Mouse (Mus musculus) bone marrow macrophage, adult 2 months (primary cell): Measurements from ENCODE around the gene Nat8l.

Experiments used
- CTCF ChIP-seq: IDR thresholded peaks from 2 replicates; pipeline ENCODE4 v1.5.1; 2012; ENCODE audit warnings: low read depth, mild to moderate bottlenecking, low read length, moderate library complexity
- POLR2A ChIP-seq: IDR thresholded peaks from 2 replicates; pipeline ENCODE4 v1.6.1; 2012; ENCODE audit warnings: mild to moderate bottlenecking, low read depth, low read length, borderline replicate concordance

DNA sequence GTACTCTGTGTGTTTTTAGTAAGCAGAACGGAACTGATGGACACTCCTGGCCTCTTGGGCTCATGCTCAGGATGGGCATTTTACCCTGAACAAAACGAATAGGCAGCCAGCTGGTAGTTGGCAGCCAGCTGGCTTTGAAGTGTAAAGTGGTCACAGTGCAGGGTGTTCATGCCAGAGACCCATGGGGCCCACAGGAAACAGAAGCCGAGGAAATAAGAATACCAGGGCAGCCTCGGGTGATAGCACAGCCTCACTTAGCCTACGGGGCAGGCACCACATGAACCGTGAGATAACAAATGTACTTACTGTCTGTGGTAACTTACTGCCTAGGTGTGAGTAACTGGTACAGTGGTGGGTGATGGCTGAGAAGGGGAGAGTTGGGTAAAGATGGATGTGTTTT, 35.2 kb downstream of the Nat8l start:
- no peak for TF ChIP-seq CTCF
- TF ChIP-seq POLR2A, result no peak
